Mouse (Mus musculus) cortical plate, adult 2 months (tissue): ENCODE measurements around the gene Zfp511.
A peak's percentile ranks its signal among the peaks of the same experiment; 100 is the strongest.

Source experiments
- CTCF ChIP-seq: fragments of 200-500 bp; IDR thresholded peaks from 2 replicates; pipeline ENCODE4 v1.5.1; 2011; ENCODE audit warnings: mild to moderate bottlenecking, control low read depth, low read length; ENCODE audit not compliant: insufficient read depth; ENCODE audit errors: extremely low read depth
- POLR2A ChIP-seq: fragments of 200-500 bp; IDR thresholded peaks from 2 replicates; pipeline ENCODE4 v1.6.1; 2011; ENCODE audit warnings: mild to moderate bottlenecking, low read length, control low read depth; ENCODE audit not compliant: insufficient read depth; ENCODE audit errors: extremely low read depth

- TF ChIP-seq POLR2A (no peak), CTCF (peak; percentile 66)
These were observed 41.5 kb upstream of the Zfp511 start for GRCm38 (mm10) chr7:139994676-139995075.
